Mouse (Mus musculus) ES-CJ7 (cell line): ENCODE measurements around the gene Smarce1.

Experiments
- DNase-seq: peaks from one replicate; pipeline ENCODE4 v3.0.0; 2011; ENCODE audit warnings: low read depth, low spot score

The Smarce1 gene

GRCm38 (mm10) chr11:99169438-99169837 is 61.4 kb downstream of the Smarce1 start:
- DNase-seq, result no peak

- no peak for DNase-seq
Observed at GRCm38 (mm10) chr11:99168030-99168474, 62.8 kb downstream of the Smarce1 start.

GRCm38 (mm10) chr11:99167576-99167975 is 63.2 kb downstream of the Smarce1 start:
- DNase-seq, result no peak

GRCm38 (mm10) chr11:99166241-99166640 is 64.6 kb downstream of the Smarce1 start:
- no peak for DNase-seq

GRCm38 (mm10) chr11:99165031-99165752 is 65.6 kb downstream of the Smarce1 start:
- no peak for DNase-seq

- DNase-seq, result peak; percentile 38
Observed at GRCm38 (mm10) chr11:99162972-99163686, 67.7 kb downstream of the Smarce1 start.

GRCm38 (mm10) chr11:99161648-99162047 is 69.2 kb downstream of the Smarce1 start:
- no peak for DNase-seq

- DNase-seq, result no peak
Observed at GRCm38 (mm10) chr11:99160228-99160627, 70.6 kb downstream of the Smarce1 start.
